Mouse (Mus musculus) lung, adult 2 months (tissue): ENCODE data around the gene Plagl1.

Experiments
- CTCF ChIP-seq: fragments of 200-500 bp; IDR thresholded peaks from 2 replicates; pipeline ENCODE4 v1.5.1; 2011; ENCODE audit warnings: mild to moderate bottlenecking, low read length, control low read depth; ENCODE audit not compliant: insufficient read depth
- POLR2A ChIP-seq: fragments of 200-500 bp; IDR thresholded peaks from 2 replicates; pipeline ENCODE4 v1.6.1; 2011; ENCODE audit warnings: low read depth, mild to moderate bottlenecking, control low read depth, low read length, borderline replicate concordance; ENCODE audit errors: extremely low read depth

GRCm38 (mm10) chr10:13118770-13119102, 58.4 kb downstream of the Plagl1 start:
- no peak for TF ChIP-seq POLR2A
- TF ChIP-seq CTCF, result no peak
